Mouse (Mus musculus) hindbrain, embryonic 11.5 days (tissue): ENCODE data around the gene Ccna2. TPM values are rescaled to one million over a fixed set of nuclear protein-coding genes. Genes with fewer than 3 reads are reported as not detected.
"Not testable (repeated sequence)": the region's sequence is repeated elsewhere in the genome, so short reads cannot be mapped to it uniquely, and the experiment has no call there.

Experiments used
- ATAC-seq: fragments of 200-750 bp; cut with Nextera tagmentation; 2 replicates; pipeline ENCODE4 v1.8.0; 2017; ENCODE audit warnings: mild to moderate bottlenecking, moderate TSS enrichment, moderate library complexity; ENCODE audit not compliant: low FRiP score
- DNase-seq: peaks from one replicate; pipeline ENCODE4 v3.0.0-alpha.2; 2015; ENCODE audit warnings: low spot score
- H3K27ac ChIP-seq: fragments of 300-500 bp; sonication (generic); 2 replicates; pipeline ENCODE4 v1.5.1; 2014; ENCODE audit warnings: mild to moderate bottlenecking, low read depth, low read length
- H3K27me3 ChIP-seq: fragments of 300-500 bp; sonication (generic); 2 replicates; pipeline ENCODE4 v1.6.1; 2014; ENCODE audit warnings: mild to moderate bottlenecking, low read length, moderate library complexity, mixed read lengths; ENCODE audit not compliant: control insufficient read depth, insufficient read depth
- H3K36me3 ChIP-seq: fragments of 300-500 bp; sonication (generic); 2 replicates; pipeline ENCODE4 v1.6.1; 2014; ENCODE audit warnings: mild to moderate bottlenecking, low read length, moderate library complexity, mixed read lengths; ENCODE audit not compliant: control insufficient read depth, insufficient read depth
- H3K4me1 ChIP-seq: fragments of 300-500 bp; sonication (generic); replicated peaks from 2 replicates; pipeline ENCODE4 v1.6.1; 2014; ENCODE audit warnings: low read length, mixed read lengths; ENCODE audit not compliant: control insufficient read depth, insufficient read depth
- H3K4me2 ChIP-seq: fragments of 300-500 bp; sonication (generic); replicated peaks from 2 replicates; pipeline ENCODE4 v1.6.1; 2014; ENCODE audit warnings: mild to moderate bottlenecking, low read depth, low read length
- H3K4me3 ChIP-seq: fragments of 300-500 bp; sonication (generic); 2 replicates; pipeline ENCODE4 v1.5.1; 2014; ENCODE audit warnings: low read depth, low read length
- H3K9ac ChIP-seq: fragments of 300-500 bp; sonication (generic); 2 replicates; pipeline ENCODE4 v1.6.1; 2014; ENCODE audit warnings: low read depth, low read length
- H3K9me3 ChIP-seq: fragments of 300-500 bp; sonication (generic); 2 replicates; pipeline ENCODE4 v1.6.1; 2016; ENCODE audit warnings: low read length; ENCODE audit not compliant: control insufficient read depth
- WGBS: fragments of 180-500 bp; shearing (Covaris S2); extraction: QIAGEN DNeasy Blood & Tissue Kit; methylation state at CpG from one replicate; pipeline ENCODE4 v1.1.7; 2014; 5-methylcytosine and 5-hydroxymethylcytosine counted together
- polyA plus RNA-seq: library from polyadenylated mRNA; unstranded; fragments of >200 nt; fragmentation: Nextera tagmentation; extraction: Ambion mirVana; gene quantifications from 2 replicates; pipeline ENCODE4 v1.2.1, GENCODE M21; 2014

Ccna2 gene
- polyA plus RNA-seq, result 242 and 261 TPM in 2 replicates

GRCm38 (mm10) chr3:36571827-36572378, at the start of gene Ccna2:
TSS of gene Ccna2 (minus strand) at chr3:36572150.
- 0 out of 2 replicates have a peak, but pooled peaks cover 4% of the 10 kb centered on the region for H3K4me1 ChIP-seq
- H3K27ac ChIP-seq, result peak within 1 kb of the TSS; percentile 72
- peak within 1 kb of the TSS; percentile 79 for H3K4me3 ChIP-seq
- H3K9me3 ChIP-seq, result no peaks in the 10 kb centered on the region
- ATAC-seq, result peak; percentile 100
- peaks cover 7% of the 10 kb centered on the region; the same call in 1 of the 2 replicates for H3K36me3 ChIP-seq
- peak within 1 kb of the TSS; percentile 76 for H3K9ac ChIP-seq
- DNase-seq, result peak; percentile 97
- peak within 1 kb of the TSS; percentile 77 for H3K4me2 ChIP-seq
- WGBS, result under 1% methylated on average over 60 of the region's 60 CpGs
- H3K27me3 ChIP-seq, result no peaks in the 10 kb centered on the region

- Histone ChIP-seq H3K9ac (no peak overlapping the region), H3K27me3 (no peaks in the 10 kb centered on the region), H3K4me1 (no peaks in the 10 kb centered on the region), H3K4me3 (no peak overlapping the region), H3K36me3 (no peaks in the 10 kb centered on the region), H3K4me2 (no peak overlapping the region), H3K27ac (no peak overlapping the region), H3K9me3 (no peaks in the 10 kb centered on the region)
- ATAC-seq (no peak), DNase-seq (no peak)
- 82% methylated on average over 7 of the region's 7 CpGs for WGBS
These were observed 46.2 kb upstream of the Ccna2 start for GRCm38 (mm10) chr3:36618181-36618580.

GRCm38 (mm10) chr3:36613908-36614255, 41.9 kb upstream of the Ccna2 start:
- DNase-seq (no peak), ATAC-seq (no peak; the same call in 1 of the 2 replicates)
- Histone ChIP-seq H3K9ac (no peak overlapping the region), H3K27ac (no peak overlapping the region), H3K36me3 (no peaks in the 10 kb centered on the region), H3K4me3 (no peak overlapping the region), H3K27me3 (no peaks in the 10 kb centered on the region), H3K9me3 (no peaks in the 10 kb centered on the region), H3K4me2 (no peak overlapping the region), H3K4me1 (no peaks in the 10 kb centered on the region)
- 67% methylated on average over 5 of the region's 5 CpGs for WGBS

- H3K9ac ChIP-seq, result peak within 1 kb of the TSS; percentile 74
- H3K36me3 ChIP-seq, result no peaks in the 10 kb centered on the region
- H3K4me3 ChIP-seq, result peak within 1 kb of the TSS; percentile 61
- H3K4me1 ChIP-seq, result no peaks in the 10 kb centered on the region
- no peaks in the 10 kb centered on the region for H3K27me3 ChIP-seq
- H3K9me3 ChIP-seq, result no peaks in the 10 kb centered on the region
- WGBS, result 5% methylated on average over 36 of the region's 38 CpGs
- ATAC-seq, result peak; percentile 100
- H3K4me2 ChIP-seq, result peak within 1 kb of the TSS; percentile 46
- DNase-seq, result peak; percentile 99
- no peak within 1 kb of the TSS for H3K27ac ChIP-seq
These were observed 41.4 kb upstream of the Ccna2 start, which contains the start of gene Bbs7 for GRCm38 (mm10) chr3:36613202-36613907. TSS of gene Bbs7 (minus strand) at chr3:36613477.

- peak overlapping the region; percentile 61 for H3K4me3 ChIP-seq
- H3K9ac ChIP-seq, result peak overlapping the region; percentile 74
- no peaks in the 10 kb centered on the region for H3K4me1 ChIP-seq
- DNase-seq (no peak), ATAC-seq (peak; percentile 48)
- WGBS, result 8% methylated on average over 6 of the region's 6 CpGs
- H3K27me3 ChIP-seq, result no peaks in the 10 kb centered on the region
- H3K4me2 ChIP-seq, result peak overlapping the region; percentile 46
- H3K27ac ChIP-seq, result no peak overlapping the region
- no peaks in the 10 kb centered on the region for H3K36me3 ChIP-seq
- no peaks in the 10 kb centered on the region for H3K9me3 ChIP-seq
These were observed 40.7 kb upstream of the Ccna2 start for GRCm38 (mm10) chr3:36612687-36613086.

- no peak overlapping the region for H3K4me2 ChIP-seq
- no peak overlapping the region for H3K9ac ChIP-seq
- no peak overlapping the region for H3K27ac ChIP-seq
- WGBS, result 79% methylated on average over 7 of the region's 7 CpGs
- no peaks in the 10 kb centered on the region for H3K9me3 ChIP-seq
- DNase-seq, result no peak
- no peaks in the 10 kb centered on the region for H3K4me1 ChIP-seq
- H3K27me3 ChIP-seq, result no peaks in the 10 kb centered on the region
- ATAC-seq, result no peak
- no peaks in the 10 kb centered on the region for H3K36me3 ChIP-seq
- H3K4me3 ChIP-seq, result no peak overlapping the region
These were observed 34.2 kb upstream of the Ccna2 start for GRCm38 (mm10) chr3:36605894-36606783.

- not testable (repeated sequence) for DNase-seq, H3K27ac ChIP-seq, H3K27me3 ChIP-seq, H3K4me2 ChIP-seq, ATAC-seq, H3K36me3 ChIP-seq, H3K9ac ChIP-seq, H3K4me3 ChIP-seq, H3K9me3 ChIP-seq, H3K4me1 ChIP-seq
- WGBS, result 90% methylated on average over 8 of the region's 9 CpGs
These were observed 27.8 kb upstream of the Ccna2 start for GRCm38 (mm10) chr3:36599773-36600172.

GRCm38 (mm10) chr3:36598811-36599210, 26.9 kb upstream of the Ccna2 start:
- 88% methylated on average over 3 of the region's 3 CpGs for WGBS
- H3K4me1 ChIP-seq, result no peaks in the 10 kb centered on the region
- H3K27ac ChIP-seq, result no peak overlapping the region
- ATAC-seq, result no peak
- no peak overlapping the region for H3K9ac ChIP-seq
- no peak overlapping the region for H3K4me2 ChIP-seq
- DNase-seq, result no peak
- H3K36me3 ChIP-seq, result no peaks in the 10 kb centered on the region
- no peaks in the 10 kb centered on the region for H3K27me3 ChIP-seq
- H3K9me3 ChIP-seq, result no peaks in the 10 kb centered on the region
- no peak overlapping the region for H3K4me3 ChIP-seq
